Mouse (Mus musculus) ES-Bruce4 (cell line): ENCODE results near the gene Cog7.

Experiments used
- CTCF ChIP-seq: IDR thresholded peaks from one replicate; pipeline ENCODE4 v1.8.1; 2011; ENCODE audit warnings: low read depth, low read length
- POLR2A ChIP-seq: IDR thresholded peaks from one replicate; pipeline ENCODE4 v1.8.1; 2011; ENCODE audit warnings: low read length; ENCODE audit not compliant: insufficient read depth

DNA sequence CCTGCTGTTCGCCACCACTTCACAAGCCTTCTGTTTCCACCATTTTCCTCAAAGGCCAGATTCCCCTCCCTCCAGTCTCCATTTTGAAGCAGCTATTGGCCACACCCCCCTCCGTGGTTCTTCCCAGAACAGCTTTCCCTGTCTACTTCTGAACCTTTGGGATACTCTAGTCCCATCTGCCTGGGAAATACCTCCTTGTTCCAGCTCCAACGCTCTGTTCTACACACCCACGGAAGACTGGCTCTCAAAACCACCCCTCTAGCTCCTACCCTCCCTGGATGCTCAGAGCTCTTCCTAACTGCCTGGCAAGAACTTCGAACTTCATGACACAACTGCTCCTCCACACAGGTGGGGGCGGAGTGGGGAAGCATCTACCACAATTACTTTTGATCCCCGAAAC, 37.5 kb upstream of the Cog7 start:
- TF ChIP-seq CTCF (no peak), POLR2A (no peak)
